Mouse (Mus musculus): Measurements from ENCODE around the gene Utp6.
"Not testable (repeated sequence)": the region's sequence is repeated elsewhere in the genome, so short reads cannot be mapped to it uniquely, and the experiment has no call there.

Gene Utp6

GRCm38 (mm10) chr11:79962125-79962876 is at the start of gene Utp6:
Utp6 (minus strand) TSS chr11:79962390.
- DNase-seq (ENCODE audit: low read depth, low spot score), result peak; percentile 99

GRCm38 (mm10) chr11:79994271-79994988 is 32.2 kb upstream of the Utp6 start:
- DNase-seq (ENCODE audit: low read depth, low spot score), result no peak

- no peak for DNase-seq (ENCODE audit: low read depth, low spot score)
Observed at GRCm38 (mm10) chr11:79993356-79994270, 31.4 kb upstream of the Utp6 start.

GRCm38 (mm10) chr11:79992592-79993355 is 30.6 kb upstream of the Utp6 start, which contains the start of gene Suz12:
Suz12 (plus strand) TSS chr11:79993106.
- peak; percentile 97 for DNase-seq (ENCODE audit: low read depth, low spot score)

GRCm38 (mm10) chr11:79992035-79992591 is 29.9 kb upstream of the Utp6 start:
- DNase-seq (ENCODE audit: low read depth, low spot score), result no peak

- DNase-seq (ENCODE audit: low read depth, low spot score), result no peak
Observed at GRCm38 (mm10) chr11:79991600-79991999, 29.4 kb upstream of the Utp6 start.

GRCm38 (mm10) chr11:79990120-79990519 is 27.9 kb upstream of the Utp6 start:
- no peak for DNase-seq (ENCODE audit: low read depth, low spot score)

- no peak for DNase-seq (ENCODE audit: low read depth, low spot score)
Observed at GRCm38 (mm10) chr11:79987896-79988295, 25.7 kb upstream of the Utp6 start.

- no peak for DNase-seq (ENCODE audit: low read depth, low spot score)
Observed at GRCm38 (mm10) chr11:79986886-79987285, 24.7 kb upstream of the Utp6 start.

GRCm38 (mm10) chr11:79977747-79978146 is 15.6 kb upstream of the Utp6 start:
- not testable (repeated sequence) for DNase-seq (ENCODE audit: low read depth, low spot score)

- DNase-seq (ENCODE audit: low read depth, low spot score), result not testable (repeated sequence)
Observed at GRCm38 (mm10) chr11:79977061-79977460, 14.9 kb upstream of the Utp6 start.

GRCm38 (mm10) chr11:79976645-79977044 is 14.5 kb upstream of the Utp6 start:
- DNase-seq (ENCODE audit: low read depth, low spot score), result not testable (repeated sequence)

GRCm38 (mm10) chr11:79976222-79976621 is 14.0 kb upstream of the Utp6 start:
- no peak for DNase-seq (ENCODE audit: low read depth, low spot score)

GRCm38 (mm10) chr11:79975377-79975776 is 13.2 kb upstream of the Utp6 start:
- no peak for DNase-seq (ENCODE audit: low read depth, low spot score)

- no peak for DNase-seq (ENCODE audit: low read depth, low spot score)
Observed at GRCm38 (mm10) chr11:79973626-79974476, 11.7 kb upstream of the Utp6 start.

- no peak for DNase-seq (ENCODE audit: low read depth, low spot score)
Observed at GRCm38 (mm10) chr11:79973133-79973532, 10.9 kb upstream of the Utp6 start.

GRCm38 (mm10) chr11:79967752-79968151 is 5.6 kb upstream of the Utp6 start:
- DNase-seq (ENCODE audit: low read depth, low spot score), result no peak

- no peak for DNase-seq (ENCODE audit: low read depth, low spot score)
Observed at GRCm38 (mm10) chr11:79965896-79966295, 3.7 kb upstream of the Utp6 start.

GRCm38 (mm10) chr11:79963212-79963974 is 1.2 kb upstream of the Utp6 start:
- DNase-seq (ENCODE audit: low read depth, low spot score), result no peak
